Mouse (Mus musculus) E14TG2a.4 (cell line): ENCODE data around the gene Tmem178b.

ENCODE experiments used
- CTCF ChIP-seq: conservative IDR thresholded peaks from 2 replicates; pipeline ENCODE4 v1.5.1; 2014; ENCODE audit warnings: low read length
- NANOG ChIP-seq: IDR thresholded peaks from 2 replicates; pipeline ENCODE4 v1.6.1; 2014; ENCODE audit warnings: borderline replicate concordance, low read length, mixed read lengths
- POU5F1 ChIP-seq: IDR thresholded peaks from 2 replicates; pipeline ENCODE4 v1.6.1; 2014; ENCODE audit warnings: low read length, borderline replicate concordance

DNA sequence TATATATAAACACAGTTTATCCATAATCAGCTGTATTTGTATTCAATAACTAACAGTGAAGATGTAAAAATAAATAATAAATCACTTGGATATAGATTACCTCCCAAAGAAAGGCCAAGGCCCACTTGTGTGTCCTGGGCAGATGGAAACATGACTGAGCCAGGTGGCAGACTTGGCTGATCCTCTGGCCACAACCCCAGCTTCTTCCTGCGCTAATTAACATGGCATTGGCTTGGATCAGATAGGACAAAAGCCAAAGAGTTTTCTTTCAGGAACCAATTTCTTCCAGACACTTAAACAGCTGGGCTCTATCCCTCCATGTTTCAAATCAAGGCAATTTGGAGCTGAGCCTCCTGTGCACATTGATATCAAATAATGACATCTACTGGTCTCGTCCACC lies 355.9 kb downstream of the Tmem178b start:
- TF ChIP-seq CTCF (no peak), POU5F1 (no peak), NANOG (no peak)
